Mouse (Mus musculus) testis, adult 2 months (tissue): ENCODE measurements around the gene Sdhaf4. TPM values are rescaled to one million over a fixed set of nuclear protein-coding genes. Genes with fewer than 3 reads are reported as not detected.

Source experiments
- H3K27ac ChIP-seq: fragments of 200-500 bp; 2 replicates; pipeline ENCODE4 v1.5.1; 2012; ENCODE audit warnings: low read depth, low read length; ENCODE audit not compliant: control insufficient read depth, insufficient read depth
- H3K27me3 ChIP-seq: fragments of 200-500 bp; 2 replicates; pipeline ENCODE4 v1.6.1; 2012; ENCODE audit warnings: mild to moderate bottlenecking, low read length, moderate library complexity; ENCODE audit not compliant: control insufficient read depth, insufficient read depth
- H3K36me3 ChIP-seq: fragments of 200-500 bp; 2 replicates; pipeline ENCODE4 v1.6.1; 2012; ENCODE audit warnings: mild to moderate bottlenecking, low read length; ENCODE audit not compliant: control insufficient read depth, insufficient read depth
- H3K4me1 ChIP-seq: fragments of 200-500 bp; 2 replicates; pipeline ENCODE4 v1.6.1; 2012; ENCODE audit warnings: low read length; ENCODE audit not compliant: control insufficient read depth, insufficient read depth
- H3K4me3 ChIP-seq: fragments of 200-500 bp; 2 replicates; pipeline ENCODE4 v1.5.1; 2012; ENCODE audit warnings: low read depth, mild to moderate bottlenecking, low read length, moderate library complexity, mixed read lengths; ENCODE audit not compliant: control insufficient read depth
- CTCF ChIP-seq: fragments of 200-500 bp; IDR thresholded peaks from 2 replicates; pipeline ENCODE4 v1.5.1; 2012; ENCODE audit warnings: low read depth, mild to moderate bottlenecking, inconsistent platforms, low read length, moderate library complexity; ENCODE audit not compliant: control insufficient read depth, insufficient read depth, insufficient replicate concordance
- POLR2A ChIP-seq: fragments of 200-500 bp; IDR thresholded peaks from 2 replicates; pipeline ENCODE4 v1.6.1; 2012; ENCODE audit warnings: low read depth, mild to moderate bottlenecking, inconsistent platforms, low read length, moderate library complexity; ENCODE audit not compliant: control insufficient read depth
- polyA plus RNA-seq: library from polyadenylated mRNA; depleted of rRNA; stranded (reverse); fragments of >200 nt; gene quantifications from 2 replicates; pipeline ENCODE4 v1.2.3, GENCODE M21; 2012; rRNA removed

The Sdhaf4 gene
- polyA plus RNA-seq, 1 experiment = 24.4 TPM

DNA sequence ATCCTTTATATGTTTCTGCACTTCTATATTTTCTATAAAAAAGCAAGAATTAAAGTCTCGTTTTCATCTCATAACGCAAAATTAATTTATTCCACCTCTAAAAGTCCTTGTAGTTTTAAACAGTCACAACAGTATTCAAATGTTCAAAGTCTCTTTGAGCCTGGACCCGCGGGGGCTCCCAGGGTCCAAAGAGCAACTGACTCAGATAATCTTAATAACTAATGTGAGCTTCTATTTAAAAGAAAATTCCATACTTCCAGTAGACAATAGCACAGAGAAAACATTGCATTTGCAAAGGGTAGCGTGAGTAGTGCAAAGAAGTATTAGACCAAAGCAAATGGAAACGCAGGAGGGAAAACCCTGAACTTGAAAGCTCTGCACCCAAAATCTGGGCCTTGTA, 47.4 kb downstream of the Sdhaf4 start:
- Histone ChIP-seq H3K4me3 (no peak overlapping the region), H3K4me1 (peaks cover 9% of the 10 kb centered on the region), H3K36me3 (no peaks in the 10 kb centered on the region), H3K27ac (no peak overlapping the region), H3K27me3 (no peaks in the 10 kb centered on the region)
- TF ChIP-seq CTCF (no peak), POLR2A (no peak)

- Histone ChIP-seq H3K4me3 (no peak overlapping the region), H3K27ac (no peak overlapping the region), H3K4me1 (peaks cover 9% of the 10 kb centered on the region), H3K36me3 (no peaks in the 10 kb centered on the region), H3K27me3 (no peaks in the 10 kb centered on the region)
- TF ChIP-seq POLR2A (no peak), CTCF (no peak)
Observed at GRCm38 (mm10) chr1:23955539-23955938, 49.9 kb downstream of the Sdhaf4 start.

GRCm38 (mm10) chr1:23953921-23954320, 51.5 kb downstream of the Sdhaf4 start:
- TF ChIP-seq CTCF = no peak
- no peak for TF ChIP-seq POLR2A
- H3K27ac ChIP-seq = no peak overlapping the region
- no peak overlapping the region for H3K4me3 ChIP-seq

DNA sequence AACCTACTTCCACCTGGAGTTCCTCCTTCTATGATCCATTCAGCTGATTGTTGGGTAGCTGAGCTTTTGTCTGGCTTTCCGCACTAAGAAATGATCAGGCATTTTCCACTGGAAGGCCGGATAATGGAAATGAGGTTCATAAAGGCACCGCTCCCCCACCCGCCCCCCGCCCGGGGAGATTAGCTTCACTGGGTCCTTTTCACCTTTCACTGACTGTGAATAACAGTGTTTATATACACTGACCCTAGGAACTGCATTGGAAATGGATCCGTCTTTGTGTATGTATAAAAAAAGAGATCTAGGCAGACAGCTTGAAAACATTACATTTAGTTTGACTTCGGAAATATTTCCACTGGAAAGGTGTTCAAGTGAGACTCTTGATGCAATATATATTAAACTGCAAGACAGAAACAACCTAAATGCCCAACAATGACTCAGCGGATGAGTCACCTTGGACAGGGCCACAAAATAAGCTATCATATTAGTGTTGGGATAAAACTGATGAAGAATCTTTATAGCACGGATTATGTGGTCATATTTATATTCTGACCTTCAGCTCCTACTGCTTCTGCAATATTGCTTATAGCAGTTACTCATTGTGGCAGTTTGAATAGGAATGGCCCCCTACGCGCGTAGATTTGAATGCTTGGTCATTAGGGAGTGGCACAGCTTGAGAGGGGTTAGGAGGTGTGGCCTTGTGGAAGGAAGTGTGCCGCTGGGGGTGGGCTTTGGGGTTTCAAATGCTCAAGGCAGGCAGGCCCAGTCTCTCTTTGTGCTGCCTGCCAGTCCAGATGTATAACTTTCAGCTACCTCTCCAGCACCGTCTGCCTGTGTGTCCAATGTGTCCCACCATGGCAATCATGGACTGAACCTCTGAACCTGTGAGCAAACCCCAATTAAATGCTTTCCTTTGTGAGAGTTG, 56.4 kb downstream of the Sdhaf4 start:
- no peak overlapping the region for H3K4me3 ChIP-seq
- H3K36me3 ChIP-seq = no peaks in the 10 kb centered on the region
- no peaks in the 10 kb centered on the region for H3K27me3 ChIP-seq
- H3K4me1 ChIP-seq = peaks cover 7% of the 10 kb centered on the region
- TF ChIP-seq POLR2A = no peak
- TF ChIP-seq CTCF = no peak
- H3K27ac ChIP-seq = no peak overlapping the region

More at GRCm38 (mm10) chr1:23953921-23954320, 51.5 kb downstream of the Sdhaf4 start:
- H3K36me3 ChIP-seq = no peaks in the 10 kb centered on the region
- peaks cover 9% of the 10 kb centered on the region for H3K4me1 ChIP-seq
- no peaks in the 10 kb centered on the region for H3K27me3 ChIP-seq

DNA sequence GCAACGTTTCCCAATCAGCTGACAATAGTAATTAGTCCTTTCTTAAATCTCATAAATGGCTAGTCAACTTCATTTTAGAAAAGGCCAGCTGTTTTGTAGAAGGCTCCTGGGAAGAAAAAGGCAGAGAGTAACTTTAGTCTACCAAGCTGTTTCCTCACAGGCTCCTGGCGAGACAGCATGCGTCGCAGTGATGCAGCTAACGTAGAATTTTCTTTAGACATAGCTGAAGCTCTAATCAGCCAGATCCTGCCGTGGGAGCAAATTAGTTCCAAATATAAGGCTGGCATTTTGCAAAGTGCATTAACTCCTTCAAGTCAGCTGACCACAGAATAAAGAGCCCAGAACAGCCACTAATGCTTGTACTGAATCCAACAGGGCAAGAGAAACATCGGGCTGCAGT, 57.2 kb downstream of the Sdhaf4 start:
- no peaks in the 10 kb centered on the region for H3K36me3 ChIP-seq
- no peaks in the 10 kb centered on the region for H3K27me3 ChIP-seq
- TF ChIP-seq POLR2A = no peak
- TF ChIP-seq CTCF = no peak
- no peak overlapping the region for H3K4me3 ChIP-seq
- no peak overlapping the region for H3K27ac ChIP-seq
- H3K4me1 ChIP-seq = no peaks in the 10 kb centered on the region

Other genes starting within 250 kb of the Sdhaf4 start
- gene B3gat2, start 243.9 kb downstream of the Sdhaf4 start, polyA plus RNA-seq = 0.04 and 0.07 TPM in 2 replicates
- 310 and 335 TPM in 2 replicates for gene Smap1, start 83.3 kb downstream of the Sdhaf4 start, polyA plus RNA-seq
- gene Fam135a, start 94.7 kb upstream of the Sdhaf4 start, polyA plus RNA-seq = 31.1 and 40.1 TPM in 2 replicates
- gene Col9a1, start 172.0 kb upstream of the Sdhaf4 start, polyA plus RNA-seq = 1.8 TPM in 2 replicates